Mouse (Mus musculus) G1E (cell line): ENCODE measurements around the gene Med10. TPM values are rescaled to one million over a fixed set of nuclear protein-coding genes. Genes with fewer than 3 reads are reported as not detected.

ENCODE experiments used
- ATAC-seq: 2 replicates; pipeline ENCODE4 v1.8.0; 2016; ENCODE audit warnings: mild to moderate bottlenecking; ENCODE audit not compliant: insufficient number of reproducible peaks, poor library complexity, low FRiP score, severe bottlenecking; ENCODE audit errors: extremely low read depth
- DNase-seq: peaks from one replicate; pipeline ENCODE4 v3.0.0; 2012; ENCODE audit warnings: low spot score
- H3K27me3 ChIP-seq: 2 replicates; pipeline ENCODE4 v1.6.1; 2012; ENCODE audit warnings: mild to moderate bottlenecking, low read length, inconsistent platforms; ENCODE audit not compliant: insufficient read depth
- H3K36me3 ChIP-seq: replicated peaks from 2 replicates; pipeline ENCODE3; 2012; ENCODE audit warnings: mild to moderate bottlenecking, inconsistent platforms
- H3K4me1 ChIP-seq: 2 replicates; pipeline ENCODE4 v1.6.1; 2012; ENCODE audit warnings: low read depth, low read length, inconsistent platforms, mixed read lengths; ENCODE audit not compliant: insufficient read depth
- H3K4me3 ChIP-seq: 2 replicates; pipeline ENCODE4 v1.5.1; 2012; ENCODE audit warnings: low read depth, mild to moderate bottlenecking, inconsistent platforms, low read length, moderate library complexity, mixed read lengths
- H3K9me3 ChIP-seq: replicated peaks from 2 replicates; pipeline ENCODE4 v1.6.1; 2012; ENCODE audit warnings: inconsistent platforms
- CTCF ChIP-seq: IDR thresholded peaks from 2 replicates; pipeline ENCODE4 v1.5.1; 2012; ENCODE audit warnings: low read depth, low read length, inconsistent platforms, mixed read lengths
- GATA1 ChIP-seq: IDR thresholded peaks from 2 replicates; pipeline ENCODE4 v1.6.1; 2012; ENCODE audit warnings: borderline replicate concordance, low read length, inconsistent platforms, mixed read lengths
- GATA2 ChIP-seq: IDR thresholded peaks from 2 replicates; pipeline ENCODE4 v1.6.1; 2012; ENCODE audit warnings: low read depth, low read length, inconsistent platforms, borderline replicate concordance
- POLR2AphosphoS5 ChIP-seq: IDR thresholded peaks from 2 replicates; pipeline ENCODE4 v1.6.1; 2012; ENCODE audit warnings: low read depth, low read length, inconsistent platforms; ENCODE audit not compliant: insufficient replicate concordance
- TAL1 ChIP-seq: conservative IDR thresholded peaks from 2 replicates; pipeline ENCODE4 v1.6.1; 2012; ENCODE audit warnings: low read depth, low read length, inconsistent platforms, mixed read lengths
- polyA plus RNA-seq: library from polyadenylated mRNA; stranded (reverse); fragments of >175 nt; gene quantifications from 2 replicates; pipeline ENCODE4 v1.2.3, GENCODE M21; 2012
- total RNA-seq, 2 experiments: library from RNA; stranded (forward) in 1 of 2; stranded (reverse) in 1 of 2; fragments of 200-1000 nt in 1 of 2; fragments of >200 nt in 1 of 2; fragmentation: Nextera tagmentation in 1 of 2; gene quantifications; 2 replicates each; pipeline ENCODE4 v1.2.3; 2014 to 2017

Gene Med10
- total and polyA plus RNA-seq, 3 experiments, result 31.8 to 112 (median 49.1) TPM

GRCm38 (mm10) chr13:69852313-69852712, 50.1 kb downstream of the Med10 start:
- no peak for ATAC-seq
- TF ChIP-seq GATA1 (no peak), POLR2AphosphoS5 (no peak), CTCF (no peak), GATA2 (no peak), TAL1 (no peak)
- no peak for DNase-seq
- H3K4me1 ChIP-seq, result no peaks in the 10 kb centered on the region
- H3K36me3 ChIP-seq, result no peaks in the 10 kb centered on the region
- H3K4me3 ChIP-seq, result no peak overlapping the region
- H3K9me3 ChIP-seq, result peaks cover 19% of the 10 kb centered on the region
- no peaks in the 10 kb centered on the region for H3K27me3 ChIP-seq

GRCm38 (mm10) chr13:69853425-69854043, 51.3 kb downstream of the Med10 start:
- no peaks in the 10 kb centered on the region for H3K27me3 ChIP-seq
- no peaks in the 10 kb centered on the region for H3K36me3 ChIP-seq
- TF ChIP-seq TAL1, result no peak
- no peak for TF ChIP-seq GATA1
- TF ChIP-seq CTCF, result no peak
- TF ChIP-seq POLR2AphosphoS5, result no peak
- TF ChIP-seq GATA2, result no peak
- H3K4me1 ChIP-seq, result no peaks in the 10 kb centered on the region
- no peak overlapping the region for H3K4me3 ChIP-seq
- ATAC-seq (no peak), DNase-seq (no peak)
- peaks cover 14% of the 10 kb centered on the region for H3K9me3 ChIP-seq

GRCm38 (mm10) chr13:69855941-69856340, 53.7 kb downstream of the Med10 start:
- ATAC-seq (no peak), DNase-seq (no peak)
- peaks cover 7% of the 10 kb centered on the region for H3K9me3 ChIP-seq
- no peaks in the 10 kb centered on the region for H3K36me3 ChIP-seq
- H3K4me3 ChIP-seq, result no peak overlapping the region
- TF ChIP-seq GATA2 (no peak), TAL1 (no peak), CTCF (no peak), POLR2AphosphoS5 (no peak), GATA1 (no peak)
- H3K4me1 ChIP-seq, result no peaks in the 10 kb centered on the region
- no peaks in the 10 kb centered on the region for H3K27me3 ChIP-seq

- Histone ChIP-seq H3K36me3 (no peaks in the 10 kb centered on the region), H3K27me3 (no peaks in the 10 kb centered on the region), H3K4me3 (no peak overlapping the region), H3K9me3 (peaks cover 30% of the 10 kb centered on the region), H3K4me1 (no peaks in the 10 kb centered on the region)
- TF ChIP-seq CTCF, result no peak
- DNase-seq, result no peak
- no peak for ATAC-seq
Observed at GRCm38 (mm10) chr13:69862276-69862675, 60.1 kb downstream of the Med10 start.

GRCm38 (mm10) chr13:69864911-69865310, 62.7 kb downstream of the Med10 start:
- no peak for DNase-seq
- ATAC-seq, result no peak

More at GRCm38 (mm10) chr13:69864911-69865310, 62.7 kb downstream of the Med10 start:
- no peaks in the 10 kb centered on the region for H3K36me3 ChIP-seq
- no peaks in the 10 kb centered on the region for H3K4me1 ChIP-seq
- no peak for TF ChIP-seq GATA2
- TF ChIP-seq GATA1, result no peak
- no peak for TF ChIP-seq CTCF
- no peak for TF ChIP-seq POLR2AphosphoS5
- no peak for TF ChIP-seq TAL1
- peaks cover 41% of the 10 kb centered on the region for H3K9me3 ChIP-seq
- no peaks in the 10 kb centered on the region for H3K27me3 ChIP-seq
- H3K4me3 ChIP-seq, result no peak overlapping the region

Other genes with a start within 250 kb of the Med10 start
- gene Srd5a1, start 191.0 kb upstream of the Med10 start, total RNA-seq (2014; fragmentation: Nextera tagmentation), result 2.9 and 7.1 TPM in 2 replicates
- 4.1 and 6.8 TPM in 2 replicates for gene Srd5a1, start 191.0 kb upstream of the Med10 start, total RNA-seq (2017)
- gene Srd5a1, start 191.0 kb upstream of the Med10 start, polyA plus RNA-seq, result 3.1 and 3.8 TPM in 2 replicates
- not detected in 2 replicates for gene Ube2ql1, start 62.5 kb upstream of the Med10 start, total RNA-seq (2014; fragmentation: Nextera tagmentation)
- 0.16 TPM in 1 of 2 replicates, not detected in the other for gene Ube2ql1, start 62.5 kb upstream of the Med10 start, total RNA-seq (2017)
- gene Ube2ql1, start 62.5 kb upstream of the Med10 start, polyA plus RNA-seq, result not detected in 2 replicates